Mouse (Mus musculus) thymus, postnatal 36 days (tissue): Measurements from ENCODE around the gene Slc34a3.

Experiments
- DNase-seq, 2 experiments: peaks; one replicate each; pipeline ENCODE4 v3.0.0; 2022; ENCODE audit warnings: mixed read lengths in 2 of 2

Slc34a3 gene

DNA sequence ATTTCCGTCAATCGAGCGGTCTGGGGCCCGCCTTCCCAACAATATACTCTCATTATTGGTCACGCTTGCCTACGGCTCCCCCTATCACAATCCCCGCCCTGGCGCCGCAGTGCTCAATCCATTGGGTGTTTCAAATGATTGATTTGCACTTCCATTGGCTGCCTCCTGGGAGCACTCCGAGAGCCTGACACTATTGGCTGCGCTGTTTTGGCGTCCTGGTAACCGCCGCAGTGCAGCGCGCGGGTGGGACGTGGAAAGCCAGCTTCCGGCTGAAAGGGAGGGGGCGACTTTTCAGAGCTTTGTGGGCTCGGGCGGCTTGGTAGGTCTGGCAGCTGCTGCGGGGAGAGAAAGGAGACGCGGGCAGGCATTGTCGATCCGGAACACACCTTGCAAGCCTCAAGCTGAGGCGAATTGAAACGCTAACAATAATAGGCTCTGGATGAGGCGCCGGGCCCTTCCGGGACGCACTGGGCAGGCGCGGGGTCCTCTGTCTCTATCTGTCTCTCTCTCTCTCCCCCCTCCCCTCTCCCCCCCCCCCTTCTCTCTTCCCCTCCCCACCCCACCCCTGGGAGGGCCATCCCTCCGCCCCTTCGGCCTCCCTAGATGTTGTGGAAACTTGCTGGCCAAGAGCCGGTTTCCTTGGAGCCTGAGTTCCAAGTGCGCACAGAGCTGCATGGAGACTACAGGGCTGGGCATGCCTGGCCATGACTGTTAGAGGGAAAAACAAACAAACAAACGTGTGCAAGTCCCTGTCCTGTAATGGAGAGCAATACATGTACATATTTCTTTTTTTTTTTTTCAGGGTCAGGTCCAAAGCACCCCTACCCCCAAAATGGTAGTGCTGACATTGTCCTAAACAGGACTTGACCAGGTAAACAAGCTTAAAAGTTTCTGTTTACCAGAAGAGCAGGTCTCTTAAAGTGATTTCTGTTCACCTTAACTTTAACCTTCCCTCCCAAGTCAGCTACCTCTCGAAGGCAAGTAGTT lies 9.1 kb downstream of the Slc34a3 start:
- DNase-seq = peak; percentile 96 to 99

- DNase-seq = no peak
These were observed 9.7 kb downstream of the Slc34a3 start, which contains the start of gene Tubb4b for GRCm38 (mm10) chr2:25224492-25224765. Tubb4b (minus strand) TSS chr2:25224702.

- peak; percentile 78 to 86 for DNase-seq
These were observed 10.3 kb downstream of the Slc34a3 start for GRCm38 (mm10) chr2:25223681-25224491.

GRCm38 (mm10) chr2:25221331-25221772 lies 12.8 kb downstream of the Slc34a3 start:
- no peak for DNase-seq

GRCm38 (mm10) chr2:25218445-25218844 lies 15.7 kb downstream of the Slc34a3 start, which contains the start of gene Fam166a:
Fam166a (plus strand) TSS chr2:25218745.
- DNase-seq = no peak

GRCm38 (mm10) chr2:25217666-25218065 lies 16.5 kb downstream of the Slc34a3 start:
- DNase-seq = no peak

- no peak for DNase-seq
These were observed 19.7 kb downstream of the Slc34a3 start, which contains the start of gene Stpg3 for GRCm38 (mm10) chr2:25214444-25214843. Stpg3 (minus strand) TSS chr2:25214637.

DNA sequence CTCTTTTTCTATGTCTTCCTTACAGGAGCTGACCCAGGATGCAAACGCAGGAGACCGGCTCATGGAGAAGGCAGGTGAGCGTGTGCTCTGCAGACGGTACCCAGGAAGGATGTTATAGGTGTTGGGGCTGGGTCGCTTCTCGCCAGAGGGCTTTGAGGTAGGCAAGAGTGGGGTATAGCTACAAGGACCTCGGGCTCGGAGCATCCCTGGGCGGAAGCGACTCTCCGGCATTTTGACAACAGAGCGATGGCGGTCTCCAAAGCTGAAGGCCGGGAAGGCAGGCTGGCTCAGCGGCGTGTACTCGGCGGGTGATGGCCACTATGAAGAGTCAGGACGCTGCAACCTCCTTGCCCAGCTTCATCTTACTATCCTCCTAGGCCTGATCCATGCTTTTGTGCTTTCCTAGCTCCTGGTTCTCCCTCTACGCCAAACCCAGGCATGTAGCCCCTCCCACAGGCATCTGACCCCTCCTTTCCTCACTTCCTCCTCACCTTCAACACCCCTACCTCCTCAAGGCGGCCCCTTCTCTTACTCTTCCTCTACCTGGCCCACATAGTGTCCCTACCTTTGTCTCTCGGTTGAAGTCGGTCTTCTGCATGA lies 20.8 kb downstream of the Slc34a3 start:
- no peak for DNase-seq

- DNase-seq = peak; percentile 90 to 91
These were observed 23.0 kb downstream of the Slc34a3 start, which contains the start of gene Nelfb for GRCm38 (mm10) chr2:25211121-25211670. Nelfb (minus strand) TSS chr2:25211489.

DNA sequence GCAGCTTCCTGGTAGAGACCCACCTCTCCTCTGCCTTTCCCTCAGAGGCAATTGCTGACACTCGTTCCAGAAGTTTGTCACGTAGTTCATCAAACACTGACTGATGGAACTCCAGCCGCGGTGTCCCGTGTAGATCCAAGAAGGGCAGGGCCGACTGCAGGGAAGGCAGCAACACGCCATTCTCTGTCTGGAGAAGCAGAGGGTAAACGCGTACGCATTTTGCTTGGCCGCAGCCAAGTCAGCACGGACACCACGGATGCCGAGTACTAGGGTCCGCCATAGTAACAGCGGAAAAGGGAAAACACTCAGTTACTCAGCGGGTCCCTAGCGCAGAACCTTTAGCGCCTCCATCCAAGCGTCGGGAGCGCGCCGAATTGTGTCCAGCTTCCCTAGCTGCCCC lies 23.5 kb downstream of the Slc34a3 start:
- no peak for DNase-seq

DNA sequence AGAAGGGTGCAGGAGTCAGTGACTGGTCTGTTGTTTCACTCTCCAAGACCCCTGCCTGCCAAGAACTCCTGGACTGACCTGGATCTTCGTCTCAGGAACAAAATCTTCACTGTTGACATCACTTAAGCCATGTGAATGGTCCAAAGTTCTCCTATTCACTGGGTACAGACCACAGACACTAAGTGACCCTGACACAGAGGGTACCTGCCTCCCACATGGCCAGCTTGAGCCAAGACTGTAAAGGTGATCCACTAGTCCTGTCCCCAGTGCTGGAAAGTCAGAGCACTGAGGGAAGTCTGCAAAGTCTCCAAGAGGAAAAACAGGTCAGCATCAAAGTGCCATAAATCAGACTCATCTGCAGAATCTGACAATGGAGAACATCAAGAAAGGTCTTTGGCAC lies 26.6 kb downstream of the Slc34a3 start:
- DNase-seq = no peak

GRCm38 (mm10) chr2:25203631-25204214 lies 30.4 kb downstream of the Slc34a3 start:
- DNase-seq = no peak

DNA sequence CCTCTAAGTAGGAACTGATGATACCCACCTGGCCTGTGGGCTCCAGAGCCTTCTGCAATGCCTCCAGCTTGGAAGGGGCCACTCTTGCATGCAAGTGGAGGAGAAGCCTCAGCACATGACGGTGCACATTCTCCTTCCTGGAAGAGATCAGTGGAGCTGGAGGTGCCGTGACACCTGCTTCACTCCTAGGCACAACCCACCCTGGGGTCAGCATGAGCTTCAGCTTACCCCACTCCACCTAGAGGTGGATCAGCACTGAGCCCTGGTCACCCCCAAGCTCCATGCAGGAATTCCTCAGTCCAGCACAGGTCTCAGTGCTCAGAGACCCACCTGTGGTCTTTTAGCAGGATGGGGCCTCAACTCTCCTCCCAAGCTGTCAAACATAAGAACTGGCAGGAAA lies 33.5 kb downstream of the Slc34a3 start:
- no peak for DNase-seq

- DNase-seq = no peak
These were observed 36.2 kb downstream of the Slc34a3 start for GRCm38 (mm10) chr2:25197946-25198345.

DNA sequence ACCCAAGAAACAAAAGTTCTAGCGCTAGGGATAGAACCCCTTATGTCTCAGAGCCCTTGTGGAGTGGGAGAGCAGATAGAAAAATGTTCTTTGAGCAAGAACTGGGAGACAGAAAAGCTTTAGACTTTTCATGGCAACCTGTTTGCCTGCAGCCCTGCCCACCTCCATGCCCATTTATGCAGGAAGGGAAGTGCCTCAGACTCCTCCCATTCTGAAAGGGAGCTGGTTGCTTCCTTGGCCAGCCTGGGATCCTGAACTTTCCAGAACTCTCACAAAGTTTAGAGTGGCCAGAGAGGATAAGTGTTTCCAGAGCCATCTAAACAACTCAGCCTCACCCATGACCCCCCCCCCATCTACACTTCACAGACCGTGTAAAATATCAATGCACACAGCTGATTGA lies 37.0 kb downstream of the Slc34a3 start:
- DNase-seq = no peak

GRCm38 (mm10) chr2:25196172-25196954 lies 37.8 kb downstream of the Slc34a3 start, which contains the start of gene Tor4a:
Tor4a (minus strand) TSS chr2:25196886.
- DNase-seq = peak; percentile 68 to 83

GRCm38 (mm10) chr2:25195211-25196156 lies 38.7 kb downstream of the Slc34a3 start:
- peak; percentile 69 to 73 for DNase-seq

GRCm38 (mm10) chr2:25194486-25195171 lies 39.5 kb downstream of the Slc34a3 start:
- DNase-seq = peak; percentile 48 to 64

DNA sequence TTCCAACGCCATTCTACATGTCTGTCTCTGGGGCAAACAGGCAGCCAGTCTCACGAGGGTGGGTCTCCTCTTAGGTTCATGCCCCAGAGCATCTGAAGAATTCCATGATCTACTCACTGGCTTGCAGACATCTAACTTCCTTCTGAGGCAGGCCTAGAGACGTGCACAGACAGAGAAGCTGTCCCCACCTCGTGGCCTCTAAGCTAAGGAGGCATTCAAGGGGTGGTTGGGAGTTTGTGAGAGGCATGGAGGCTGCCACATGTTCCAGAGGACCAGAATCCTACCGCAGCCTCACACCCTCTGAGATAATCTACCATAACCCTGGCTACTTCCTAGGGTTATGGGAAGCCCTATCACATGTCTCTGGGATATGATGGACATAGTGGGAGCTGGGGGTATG lies 40.2 kb downstream of the Slc34a3 start:
- no peak for DNase-seq
